31 mouse cellular contexts compared by ENCODE assay signal in genomic region chr15:36956221-36956620, GRCm38 (mm10).
"Had no signal": no experiment of that assay in that cellular context is flagged by ENCODE, and none has a peak within 500 bp of the region (broad histone marks: within the 10 kb centered on the region; RNA-seq: fewer than 3 reads in every experiment).

No protein-coding gene starts in this region.

- H3K27ac ChIP-seq: left cerebral cortex, adult 2 months; limb, embryonic 10.5 days; limb, embryonic 12.5 days; limb, embryonic 13.5 days; limb, embryonic 15.5 days; liver, embryonic 12.5 days; liver, embryonic 13.5 days; liver, embryonic 14.5 days; liver, embryonic 15.5 days; lung, embryonic 15.5 days; macrophage; midbrain, embryonic 10.5 days; midbrain, embryonic 12.5 days; midbrain, embryonic 13.5 days; midbrain, embryonic 15.5 days had no signal

- H3K4me3 ChIP-seq: left cerebral cortex, adult 2 months; limb, embryonic 10.5 days; limb, embryonic 12.5 days; limb, embryonic 13.5 days; limb, embryonic 15.5 days; liver, embryonic 12.5 days; liver, embryonic 13.5 days; liver, embryonic 15.5 days; lung, embryonic 15.5 days; megakaryocyte, embryonic 14.5 days; midbrain, embryonic 10.5 days; midbrain, embryonic 12.5 days; midbrain, embryonic 13.5 days; midbrain, embryonic 15.5 days; myocyte had no signal

- H3K4me2 ChIP-seq: limb, embryonic 12.5 days; limb, embryonic 13.5 days; limb, embryonic 15.5 days; liver, embryonic 12.5 days; liver, embryonic 13.5 days; liver, embryonic 15.5 days; lung, embryonic 14.5 days; lung, embryonic 15.5 days; midbrain, embryonic 11.5 days; midbrain, embryonic 12.5 days; midbrain, embryonic 13.5 days; midbrain, embryonic 15.5 days had no signal

- H3K27me3 ChIP-seq: limb, embryonic 15.5 days; midbrain, embryonic 15.5 days had no signal

- H3K9me3 ChIP-seq: limb, embryonic 10.5 days; limb, embryonic 15.5 days; liver, embryonic 12.5 days; liver, embryonic 13.5 days; liver, embryonic 15.5 days; lung, embryonic 15.5 days; midbrain, embryonic 10.5 days; midbrain, embryonic 12.5 days; midbrain, embryonic 13.5 days; midbrain, embryonic 15.5 days had no signal

- ATAC-seq: liver, embryonic 12.5 days; liver, postnatal 0 days; lung, postnatal 0 days; midbrain, embryonic 13.5 days; midbrain, embryonic 15.5 days; midbrain, embryonic 16.5 days had no signal

- H3K9ac ChIP-seq: limb, embryonic 12.5 days; limb, embryonic 13.5 days; limb, embryonic 15.5 days; liver, embryonic 12.5 days; liver, embryonic 13.5 days; liver, embryonic 14.5 days; liver, embryonic 15.5 days; liver, postnatal 0 days; lung, embryonic 14.5 days; lung, embryonic 15.5 days; midbrain, embryonic 12.5 days; midbrain, embryonic 13.5 days; midbrain, embryonic 15.5 days had no signal

- H3K36me3 ChIP-seq: limb, embryonic 10.5 days; limb, embryonic 12.5 days; limb, embryonic 13.5 days; limb, embryonic 15.5 days; liver, embryonic 12.5 days; liver, embryonic 13.5 days; liver, embryonic 15.5 days; lung, embryonic 15.5 days; midbrain, embryonic 10.5 days; midbrain, embryonic 12.5 days; midbrain, embryonic 13.5 days; midbrain, embryonic 15.5 days had no signal

- H3K4me1 ChIP-seq: limb, embryonic 12.5 days; limb, embryonic 15.5 days; midbrain, embryonic 12.5 days had no signal

- DNase-seq: left cerebral cortex, postnatal 4 days; liver; liver, embryonic 13.5 days; liver, postnatal 0 days; lung, adult 18-20 months; lung, adult 2 months; lung, embryonic 14.5 days; lung, postnatal 10 days; lung, postnatal 14 days; lung, postnatal 36 days; lung, postnatal 4 days; midbrain, embryonic 14.5 days had no signal
